Mouse (Mus musculus) spleen, adult 18-20 months (tissue): ENCODE measurements at regions not wholly inside any gene's neighbourhood (a gene's known extent, or its start where the extent isn't known, plus 50 kb on each side); places are given as distances from the start of the nearest gene placed in this dataset.

Experiments used
- DNase-seq, 2 experiments: peaks; one replicate each; pipeline ENCODE4 v3.0.0; 2022; ENCODE audit warnings: mixed read lengths in 2 of 2

- no peak for DNase-seq
These were observed 51.3 kb upstream of the Mki67 start for GRCm38 (mm10) chr7:135767493-135767892.

DNA sequence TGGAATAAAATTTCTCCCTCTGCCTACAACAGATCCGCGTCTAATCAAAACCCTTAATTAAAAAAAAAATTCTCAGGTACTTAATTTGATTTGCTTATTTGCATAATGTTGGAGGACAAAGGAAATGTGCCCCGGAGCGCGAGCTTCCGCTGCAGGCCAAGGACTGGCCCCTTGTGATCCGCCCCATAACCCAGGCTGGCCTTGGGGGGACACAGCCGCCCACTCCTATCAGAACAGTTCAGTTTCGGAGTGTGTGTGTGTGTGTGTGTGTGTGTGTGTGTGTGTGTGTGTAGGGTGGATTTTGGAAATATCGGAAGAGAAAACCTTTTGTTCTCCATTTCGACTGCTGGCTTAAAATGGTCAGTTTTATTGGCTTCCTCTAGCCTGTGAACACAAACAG lies 51.9 kb upstream of the Mki67 start:
- no peak for DNase-seq

GRCm38 (mm10) chr7:135768592-135768991 lies 52.4 kb upstream of the Mki67 start:
- DNase-seq, result peak; percentile 30 to 70

DNA sequence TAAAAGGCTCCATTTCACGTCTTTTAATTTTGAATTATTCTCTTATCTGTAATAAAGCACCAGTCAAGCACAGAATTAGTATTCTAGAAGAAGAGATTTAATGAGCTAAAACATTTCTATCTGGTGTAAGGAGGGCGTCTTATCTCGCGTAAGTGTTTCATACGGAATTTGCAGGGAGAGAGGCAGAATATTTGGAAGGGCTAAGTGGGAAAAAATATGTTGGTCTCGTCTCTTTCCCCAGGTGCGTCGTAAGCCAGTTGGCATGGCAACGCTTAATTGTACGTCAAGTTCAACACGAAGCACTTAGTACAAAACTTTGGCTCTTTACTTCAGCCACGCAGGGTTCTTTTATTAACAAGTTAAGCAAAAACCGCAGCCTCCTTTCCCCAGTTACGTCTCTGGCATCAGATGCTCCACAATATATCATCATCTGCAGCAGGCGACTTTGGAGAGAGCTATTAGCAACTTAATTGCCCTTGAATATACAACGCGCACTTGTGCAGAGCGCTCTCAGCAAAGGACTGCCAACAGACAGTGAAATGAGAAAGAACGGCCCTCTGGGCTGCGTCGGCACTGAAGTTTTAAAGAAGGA lies 53.0 kb upstream of the Mki67 start:
- no peak for DNase-seq

DNA sequence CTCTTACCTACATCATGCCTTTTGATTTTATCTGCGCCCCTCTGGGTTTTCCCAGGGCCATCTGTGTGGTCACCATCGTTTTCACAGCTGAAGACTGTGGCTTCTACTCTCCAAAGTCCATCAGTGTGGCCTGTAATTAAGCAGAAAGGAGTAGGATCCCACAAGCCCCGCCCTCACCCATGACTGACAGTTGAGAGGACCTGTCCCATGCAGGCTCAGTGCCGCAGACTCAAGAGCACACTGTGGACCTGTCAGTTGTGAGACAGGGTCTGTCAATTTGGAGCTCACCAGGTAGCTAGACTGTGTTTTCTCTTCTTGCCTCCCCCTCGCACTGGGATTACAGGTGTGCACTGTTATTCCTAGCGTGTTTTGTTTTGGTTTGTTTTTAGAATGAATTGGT lies 53.9 kb upstream of the Mki67 start:
- DNase-seq, result no peak

DNA sequence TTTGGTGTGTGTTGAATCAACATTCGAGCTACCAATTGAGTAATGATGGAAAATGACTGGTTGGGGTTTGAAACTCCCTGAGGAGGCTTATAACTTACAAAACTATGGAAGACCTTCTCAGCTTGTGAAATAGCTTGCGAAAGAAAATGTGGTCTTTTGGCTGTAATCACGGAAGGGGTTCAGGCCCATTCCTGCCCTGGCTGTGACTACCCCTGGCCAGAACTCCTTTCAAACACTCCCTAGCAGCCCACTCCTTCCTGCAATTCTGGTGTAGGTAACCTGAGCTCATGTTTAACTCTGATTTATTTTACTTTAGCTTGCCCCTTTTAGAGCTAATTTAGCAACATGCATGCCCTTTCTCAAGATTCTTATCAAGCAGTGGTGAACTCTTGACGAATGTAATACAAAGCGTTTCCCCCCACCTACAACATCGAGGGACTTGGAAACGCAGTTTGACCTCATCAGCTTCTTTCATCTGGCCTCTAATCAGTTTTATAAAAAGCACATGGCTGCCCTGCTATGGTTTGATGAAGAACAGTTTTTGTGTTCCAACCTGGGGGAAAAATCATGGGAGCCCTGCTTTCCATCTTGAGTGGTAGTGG lies 59.8 kb upstream of the Mki67 start:
- DNase-seq, result no peak

GRCm38 (mm10) chr7:135790167-135790566 lies 74.0 kb upstream of the Mki67 start:
- DNase-seq, result no peak

DNA sequence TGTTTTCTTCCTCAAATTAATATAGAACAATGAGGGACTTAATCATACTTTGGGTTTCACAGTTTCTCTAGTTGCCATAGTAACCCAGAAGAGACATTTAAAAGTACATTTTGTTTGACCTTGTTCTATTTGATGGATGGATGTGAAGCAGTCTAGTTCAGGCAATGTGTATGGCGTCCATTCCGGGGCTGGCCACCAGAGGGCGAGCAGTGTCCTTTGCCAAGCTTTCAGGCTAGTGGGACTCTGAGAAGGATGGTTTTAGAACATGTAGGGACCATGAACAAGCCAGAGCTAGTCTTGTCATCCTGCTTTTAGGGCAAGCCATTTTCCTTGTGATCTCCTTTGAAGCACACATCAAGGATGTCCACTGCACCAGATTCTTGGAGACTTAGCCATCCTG lies 74.8 kb upstream of the Mki67 start:
- DNase-seq, result peak in 1 of 2 experiments; percentile 61

DNA sequence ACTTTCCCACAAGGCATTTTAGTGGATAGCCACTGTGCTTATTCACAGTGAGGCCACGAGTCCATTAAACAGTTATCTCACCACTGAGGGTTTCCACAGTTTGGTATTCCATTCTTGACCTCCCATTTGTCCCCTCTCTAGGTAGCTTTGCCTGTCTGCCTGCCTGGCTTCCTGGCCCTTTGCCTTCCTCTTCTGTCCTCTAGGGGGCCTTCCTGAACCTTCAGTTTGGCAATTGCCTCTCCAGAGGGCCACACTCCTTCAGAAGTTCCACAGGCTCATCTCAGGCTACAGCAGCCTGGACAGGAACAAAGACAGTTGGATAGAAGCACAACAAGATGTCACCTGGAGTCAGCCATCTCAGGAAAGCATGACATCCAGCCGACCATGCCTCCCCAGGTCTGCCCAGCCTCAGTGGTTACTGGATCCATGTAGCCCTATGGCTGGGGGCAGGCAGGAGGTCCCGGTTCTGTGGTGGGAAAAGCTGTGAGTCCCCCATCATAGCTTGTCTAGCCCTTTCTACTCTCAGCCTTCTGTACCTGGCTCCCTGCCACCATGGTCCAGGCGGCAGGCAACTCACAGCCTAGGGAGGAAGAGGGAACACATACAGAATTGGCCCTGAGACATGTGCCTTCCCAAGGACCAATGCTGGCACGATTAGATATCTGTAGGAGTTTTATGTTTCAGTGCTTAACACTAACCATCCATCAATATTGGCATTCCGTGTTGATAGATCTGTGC lies 76.0 kb upstream of the Mki67 start:
- DNase-seq, result no peak

DNA sequence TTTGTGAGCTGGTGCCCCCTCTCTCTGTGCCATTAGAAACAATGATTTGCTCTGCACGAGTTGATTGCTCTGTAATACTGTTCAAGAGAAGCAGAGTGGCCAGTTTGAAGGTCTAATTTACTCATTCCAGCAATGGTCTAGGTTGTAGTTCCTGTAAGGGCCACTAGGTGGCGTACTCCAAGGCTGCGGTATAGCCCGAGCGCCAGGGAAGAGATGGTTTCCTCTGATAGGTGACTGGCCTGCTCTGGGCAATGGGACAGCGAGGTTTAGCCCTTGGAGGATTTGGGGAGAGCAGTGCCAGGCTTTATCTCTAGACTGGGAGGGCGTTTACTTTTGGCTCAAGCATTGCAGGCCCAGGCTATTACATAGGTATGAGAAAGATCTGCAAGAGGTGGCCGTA lies 76.8 kb upstream of the Mki67 start:
- peak in 1 of 2 experiments; percentile 34 for DNase-seq

DNA sequence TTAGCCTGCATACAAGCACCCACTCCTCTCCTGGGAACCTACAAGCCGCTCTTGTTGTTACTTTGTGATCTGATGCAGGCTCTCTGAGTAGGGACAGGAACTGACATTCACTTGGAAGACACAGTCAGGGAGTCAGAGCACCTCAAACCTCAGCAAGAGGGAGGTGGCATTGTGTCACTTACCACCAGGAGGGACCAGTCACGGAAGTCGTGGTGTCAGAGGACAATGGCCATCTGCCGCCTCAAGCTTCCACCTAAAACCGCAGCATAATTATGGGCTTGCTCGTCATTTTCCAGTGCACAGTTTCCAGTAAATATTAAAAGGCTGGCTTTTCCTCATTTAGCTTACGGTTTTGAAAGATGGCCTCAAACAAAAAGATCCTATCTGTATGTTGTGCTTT lies 78.1 kb upstream of the Mki67 start:
- DNase-seq, result no peak

- DNase-seq, result no peak
These were observed 78.5 kb upstream of the Mki67 start for GRCm38 (mm10) chr7:135794679-135795078.

GRCm38 (mm10) chr7:135798441-135798840 lies 82.3 kb upstream of the Mki67 start:
- no peak for DNase-seq

DNA sequence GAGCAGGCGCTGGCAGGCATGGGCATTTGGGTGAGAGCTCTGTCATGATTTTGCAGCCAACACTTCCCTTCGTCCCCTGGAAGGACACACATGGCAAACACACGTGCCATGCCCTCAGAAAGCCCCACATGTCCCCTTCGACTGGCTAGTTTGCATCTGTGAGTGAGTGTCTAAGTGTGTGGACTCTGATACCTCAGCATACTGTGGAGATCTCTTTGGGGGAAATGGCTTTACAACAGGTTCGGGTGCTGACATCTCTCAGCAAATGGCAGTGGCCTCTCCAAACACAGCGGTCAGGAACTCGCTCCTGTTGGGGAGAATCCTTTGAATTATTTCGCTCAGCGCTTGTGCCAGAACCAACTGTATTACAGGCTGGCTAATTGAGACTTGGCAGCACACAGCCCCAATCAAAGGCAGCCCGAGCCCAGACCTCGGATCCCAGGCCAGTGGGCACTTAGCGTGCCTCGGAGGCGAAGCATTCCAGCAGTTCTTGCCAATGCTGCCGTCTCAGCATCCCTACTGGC lies 86.5 kb upstream of the Mki67 start:
- DNase-seq, result no peak

DNA sequence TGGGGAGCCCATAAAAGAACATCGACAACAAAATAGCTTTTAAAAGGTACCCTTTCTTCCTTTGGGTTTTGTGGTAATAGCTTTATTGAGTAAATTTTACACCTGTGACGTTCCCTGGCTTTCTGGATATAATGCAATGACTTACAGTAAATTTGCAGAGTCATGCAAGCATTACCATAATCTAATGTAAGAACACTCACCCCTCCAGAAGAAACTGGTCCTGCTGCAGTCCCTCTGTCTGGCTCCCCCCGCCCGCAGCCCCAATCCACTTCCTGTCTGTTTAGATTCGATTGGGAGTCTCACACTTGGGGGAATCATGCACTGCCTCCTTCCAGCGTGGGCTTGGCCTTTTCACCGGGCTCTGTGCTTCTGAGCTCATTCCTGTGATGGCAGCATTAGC lies 88.6 kb upstream of the Mki67 start:
- no peak for DNase-seq

DNA sequence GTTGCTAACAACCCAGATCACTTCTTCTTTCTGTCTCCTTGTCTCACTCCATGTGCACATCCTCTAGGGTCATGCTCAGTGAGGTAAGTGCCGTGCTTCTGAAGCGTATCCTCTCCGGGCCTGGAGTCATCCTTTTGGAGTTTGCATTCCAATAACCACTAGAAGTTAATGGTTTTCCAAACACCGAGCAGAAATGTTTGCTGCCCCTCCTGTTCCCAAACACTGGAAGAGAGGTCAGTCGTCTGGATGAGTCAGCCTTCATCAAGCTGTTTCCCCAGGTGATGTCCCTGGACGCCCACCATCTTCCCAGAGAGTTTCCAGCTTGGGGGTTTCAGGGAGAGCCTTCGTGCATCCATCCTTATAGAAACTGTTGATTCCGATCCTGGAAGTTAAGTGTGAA lies 90.0 kb upstream of the Mki67 start:
- DNase-seq, result no peak

DNA sequence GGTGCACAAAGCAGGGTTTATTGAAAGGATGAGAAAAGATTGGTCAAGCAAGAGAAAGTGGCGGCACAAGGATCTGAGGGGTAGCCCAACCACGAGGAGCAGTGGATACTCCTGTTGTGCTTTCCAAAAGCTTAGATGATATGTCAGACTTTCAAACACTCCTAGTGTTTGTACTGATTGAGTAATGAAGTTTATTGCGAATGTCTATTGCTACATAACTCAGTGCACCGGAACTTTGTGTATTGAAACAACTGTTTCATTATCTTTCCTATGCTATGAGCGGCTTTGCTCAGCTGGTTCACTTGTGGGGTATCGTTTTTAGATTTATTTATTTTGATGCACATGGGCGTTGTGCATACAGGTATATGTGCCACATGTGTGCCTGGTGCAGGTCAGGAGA lies 90.5 kb upstream of the Mki67 start:
- no peak for DNase-seq

GRCm38 (mm10) chr7:135809167-135809566 lies 93.0 kb upstream of the Mki67 start:
- DNase-seq, result no peak

GRCm38 (mm10) chr7:135809751-135810379 lies 93.7 kb upstream of the Mki67 start:
- no peak for DNase-seq

- no peak for DNase-seq
These were observed 94.8 kb upstream of the Mki67 start for GRCm38 (mm10) chr7:135810971-135811370.

DNA sequence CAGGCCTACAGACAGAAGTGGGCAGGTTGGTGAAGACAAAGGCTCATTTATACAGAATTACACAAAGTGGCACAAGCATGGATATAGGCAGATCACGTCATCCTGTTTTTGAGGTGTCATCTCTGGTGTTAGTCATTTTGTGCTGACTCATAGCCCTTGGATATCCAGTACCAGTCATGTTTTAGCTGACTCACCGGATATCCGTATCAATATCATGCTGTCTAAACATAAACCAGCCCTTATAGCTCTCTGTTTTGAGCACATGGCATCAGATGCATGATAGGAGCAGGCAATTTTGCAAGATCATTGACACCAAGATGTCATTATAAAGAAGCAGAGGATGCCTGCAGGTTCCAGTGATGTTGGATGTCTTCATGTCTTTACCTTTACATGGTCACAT lies 97.5 kb upstream of the Mki67 start:
- DNase-seq, result no peak

- no peak for DNase-seq
These were observed 100.0 kb upstream of the Mki67 start for GRCm38 (mm10) chr7:135816191-135816590.

DNA sequence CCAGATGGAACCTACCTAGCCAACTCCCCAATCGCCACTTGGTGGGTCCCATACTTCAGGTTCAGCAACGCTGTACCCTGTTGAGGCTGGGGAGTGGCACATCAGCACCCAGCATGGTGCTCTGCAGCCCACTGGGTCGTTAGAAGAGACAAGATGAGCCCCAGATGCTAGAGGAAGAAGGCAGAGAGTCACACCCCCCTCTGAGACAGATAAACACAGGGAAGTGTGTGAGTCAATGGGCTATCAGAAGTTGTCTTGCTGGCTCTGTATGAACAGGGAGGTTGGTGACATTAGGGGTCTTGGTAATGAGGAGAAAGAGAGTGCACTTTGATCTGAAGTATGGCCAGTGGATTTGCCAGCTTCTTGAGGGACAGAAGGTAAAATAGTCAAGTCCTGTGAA lies 101.7 kb upstream of the Mki67 start:
- no peak for DNase-seq

GRCm38 (mm10) chr7:135818298-135818697 lies 102.1 kb upstream of the Mki67 start:
- no peak for DNase-seq
